Mouse (Mus musculus): ENCODE results near the gene Mrpl1.

DNA sequence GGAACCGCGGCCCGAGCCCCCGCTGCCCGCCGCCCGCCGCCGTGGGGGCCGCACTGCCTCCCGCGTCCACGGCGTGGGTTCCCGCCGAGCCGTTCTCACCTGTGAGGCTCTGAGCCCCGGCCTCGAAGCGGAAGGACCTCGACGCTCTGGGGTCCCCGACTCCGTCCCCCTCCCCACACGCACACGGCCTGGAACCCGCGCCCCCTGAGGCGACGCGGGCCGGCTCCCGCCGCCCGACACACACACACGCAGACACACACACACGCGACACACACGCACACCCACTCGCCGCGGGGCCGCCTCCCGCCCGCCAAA, 48.1 kb upstream of the Mrpl1 start:
- TF ChIP-seq CTCF (IDR thresholded peaks at IDR 0.05; ENCODE audit: low read depth, low read length) (no peak), POLR2AphosphoS5 (IDR thresholded peaks at IDR 0.05; ENCODE audit: insufficient replicate concordance, low read depth, low read length) (no peak), GATA1 (IDR thresholded peaks at IDR 0.05; ENCODE audit: borderline replicate concordance, low read length) (no peak)
